Mouse (Mus musculus) forebrain, embryonic 12.5 days (tissue): ENCODE data around the gene Ankrd27. TPM values are rescaled to one million over a fixed set of nuclear protein-coding genes. Genes with fewer than 3 reads are reported as not detected.

Experiments
- ATAC-seq: fragments of 200-750 bp; cut with Nextera tagmentation; 2 replicates; pipeline ENCODE4 v1.8.0; 2017; ENCODE audit warnings: moderate TSS enrichment; ENCODE audit not compliant: low FRiP score
- H3K27ac ChIP-seq: fragments of 300-500 bp; sonication (generic); 2 replicates; pipeline ENCODE4 v1.5.1; 2016; ENCODE audit warnings: mild to moderate bottlenecking
- H3K27me3 ChIP-seq: fragments of 300-500 bp; sonication (generic); 2 replicates; pipeline ENCODE4 v1.6.1; 2016; ENCODE audit warnings: mild to moderate bottlenecking
- H3K36me3 ChIP-seq: fragments of 300-500 bp; sonication (generic); replicated peaks from 2 replicates; pipeline ENCODE4 v1.6.1; 2016; ENCODE audit warnings: mild to moderate bottlenecking
- H3K4me1 ChIP-seq: fragments of 300-500 bp; sonication (generic); 2 replicates; pipeline ENCODE4 v1.6.1; 2016
- H3K4me2 ChIP-seq: fragments of 300-500 bp; sonication (generic); 2 replicates; pipeline ENCODE4 v1.6.1; 2016; ENCODE audit warnings: mild to moderate bottlenecking, moderate library complexity
- H3K4me3 ChIP-seq: fragments of 300-500 bp; sonication (generic); replicated peaks from 2 replicates; pipeline ENCODE4 v1.5.1; 2016; ENCODE audit warnings: mild to moderate bottlenecking
- H3K9ac ChIP-seq: fragments of 300-500 bp; sonication (generic); 2 replicates; pipeline ENCODE4 v1.6.1; 2016; ENCODE audit warnings: mild to moderate bottlenecking
- H3K9me3 ChIP-seq: fragments of 300-500 bp; sonication (generic); 2 replicates; pipeline ENCODE4 v1.6.1; 2016
- WGBS: fragments of 180-500 bp; shearing (Covaris S2); methylation state at CpG from one replicate; pipeline ENCODE4 v1.1.7; 2016; 5-methylcytosine and 5-hydroxymethylcytosine counted together
- polyA plus RNA-seq: library from polyadenylated mRNA; unstranded; fragments of >200 nt; fragmentation: Nextera tagmentation; extraction: Ambion mirVana; gene quantifications from 2 replicates; pipeline ENCODE4 v1.2.1, GENCODE M21; 2016

Gene Ankrd27
- polyA plus RNA-seq, 1 experiment from 2014 or later, result 33.4 TPM

GRCm38 (mm10) chr7:35622626-35623025 lies 36.6 kb downstream of the Ankrd27 start:
- Histone ChIP-seq H3K9me3 (no peaks in the 10 kb centered on the region), H3K36me3 (peaks cover 53% of the 10 kb centered on the region), H3K4me3 (no peak overlapping the region), H3K4me1 (no peaks in the 10 kb centered on the region), H3K9ac (no peak overlapping the region), H3K4me2 (no peak overlapping the region), H3K27me3 (no peaks in the 10 kb centered on the region), H3K27ac (no peak overlapping the region)
- ATAC-seq, result no peak
- 95% methylated on average over 10 of the region's 10 CpGs for WGBS

GRCm38 (mm10) chr7:35626038-35626437 lies 40.0 kb downstream of the Ankrd27 start:
- 95% methylated on average over 5 of the region's 5 CpGs for WGBS
- Histone ChIP-seq H3K4me1 (no peaks in the 10 kb centered on the region), H3K27me3 (no peaks in the 10 kb centered on the region), H3K9me3 (no peaks in the 10 kb centered on the region), H3K4me2 (no peak overlapping the region), H3K36me3 (peaks cover 65% of the 10 kb centered on the region), H3K27ac (no peak overlapping the region), H3K4me3 (no peak overlapping the region), H3K9ac (no peak overlapping the region)
- no peak for ATAC-seq

- H3K36me3 ChIP-seq, result peaks cover 67% of the 10 kb centered on the region
- 98% methylated on average over 10 of the region's 10 CpGs for WGBS
- no peak overlapping the region for H3K4me3 ChIP-seq
- no peaks in the 10 kb centered on the region for H3K27me3 ChIP-seq
- no peaks in the 10 kb centered on the region for H3K4me1 ChIP-seq
- no peaks in the 10 kb centered on the region for H3K9me3 ChIP-seq
- H3K9ac ChIP-seq, result no peak overlapping the region
- no peak overlapping the region for H3K27ac ChIP-seq
- no peak for ATAC-seq
- H3K4me2 ChIP-seq, result no peak overlapping the region
Observed at GRCm38 (mm10) chr7:35627371-35627770, 41.3 kb downstream of the Ankrd27 start.

GRCm38 (mm10) chr7:35628496-35628895 lies 42.5 kb downstream of the Ankrd27 start:
- Histone ChIP-seq H3K36me3 (peaks cover 58% of the 10 kb centered on the region), H3K27ac (no peak overlapping the region), H3K27me3 (no peaks in the 10 kb centered on the region), H3K4me3 (no peak overlapping the region), H3K4me2 (no peak overlapping the region), H3K4me1 (no peaks in the 10 kb centered on the region), H3K9me3 (no peaks in the 10 kb centered on the region), H3K9ac (no peak overlapping the region)
- ATAC-seq, result no peak
- 72% methylated on average over 5 of the region's 5 CpGs for WGBS

GRCm38 (mm10) chr7:35636229-35636628 lies 50.2 kb downstream of the Ankrd27 start:
- Histone ChIP-seq H3K36me3 (peaks cover 64% of the 10 kb centered on the region), H3K4me2 (no peak overlapping the region), H3K4me3 (no peak overlapping the region), H3K27ac (no peak overlapping the region), H3K4me1 (no peaks in the 10 kb centered on the region), H3K27me3 (no peaks in the 10 kb centered on the region), H3K9me3 (no peaks in the 10 kb centered on the region), H3K9ac (no peak overlapping the region)
- 58% methylated on average over 6 of the region's 6 CpGs for WGBS
- no peak for ATAC-seq

- Histone ChIP-seq H3K36me3 (peaks cover 65% of the 10 kb centered on the region), H3K4me1 (no peaks in the 10 kb centered on the region), H3K9ac (no peak overlapping the region), H3K27ac (no peak overlapping the region), H3K4me2 (no peak overlapping the region), H3K9me3 (no peaks in the 10 kb centered on the region), H3K4me3 (no peak overlapping the region), H3K27me3 (no peaks in the 10 kb centered on the region)
- ATAC-seq, result no peak
- WGBS, result 95% methylated on average over 9 of the region's 9 CpGs
Observed at GRCm38 (mm10) chr7:35636874-35637273, 50.8 kb downstream of the Ankrd27 start.

- WGBS, result 85% methylated on average over 6 of the region's 6 CpGs
- Histone ChIP-seq H3K9ac (no peak overlapping the region), H3K4me2 (no peak overlapping the region), H3K27me3 (no peaks in the 10 kb centered on the region), H3K27ac (no peak overlapping the region), H3K36me3 (peaks cover 82% of the 10 kb centered on the region), H3K4me3 (no peak overlapping the region), H3K4me1 (no peaks in the 10 kb centered on the region), H3K9me3 (no peaks in the 10 kb centered on the region)
- no peak for ATAC-seq
Observed at GRCm38 (mm10) chr7:35640072-35640471, 54.0 kb downstream of the Ankrd27 start.

GRCm38 (mm10) chr7:35646317-35647081 lies 60.5 kb downstream of the Ankrd27 start:
- no peaks in the 10 kb centered on the region for H3K27me3 ChIP-seq

GRCm38 (mm10) chr7:35647101-35647698 lies 61.2 kb downstream of the Ankrd27 start, which contains the start of gene Pdcd5:
Gene Pdcd5 (minus strand): TSS chr7:35647521.
- peak within 1 kb of the TSS; percentile 72 for H3K4me2 ChIP-seq
- peak within 1 kb of the TSS; percentile 95 for H3K4me3 ChIP-seq
- H3K36me3 ChIP-seq, result peaks cover 37% of the 10 kb centered on the region
- H3K9ac ChIP-seq, result peak within 1 kb of the TSS; percentile 93
- H3K9me3 ChIP-seq, result no peaks in the 10 kb centered on the region
- no peaks in the 10 kb centered on the region for H3K27me3 ChIP-seq
- under 1% methylated on average over 57 of the region's 64 CpGs for WGBS
- H3K4me1 ChIP-seq, result peaks cover 9% of the 10 kb centered on the region
- ATAC-seq, result peak; percentile 92
- H3K27ac ChIP-seq, result peak within 1 kb of the TSS; percentile 80

More at GRCm38 (mm10) chr7:35646317-35647081, 60.5 kb downstream of the Ankrd27 start:
- Histone ChIP-seq H3K4me2 (peak overlapping the region; percentile 72), H3K9ac (peak overlapping the region; percentile 93), H3K4me1 (peaks cover 9% of the 10 kb centered on the region), H3K4me3 (peak overlapping the region; percentile 95), H3K9me3 (no peaks in the 10 kb centered on the region), H3K36me3 (peaks cover 43% of the 10 kb centered on the region), H3K27ac (peak overlapping the region; percentile 80)
- 13% methylated on average over 34 of the region's 34 CpGs for WGBS
- ATAC-seq, result peak; percentile 58; the same call in 1 of the 2 replicates

- Histone ChIP-seq H3K27ac (no peak overlapping the region), H3K4me1 (peaks cover 9% of the 10 kb centered on the region), H3K27me3 (no peaks in the 10 kb centered on the region), H3K9ac (no peak overlapping the region), H3K36me3 (peaks cover 24% of the 10 kb centered on the region), H3K4me2 (no peak overlapping the region), H3K9me3 (no peaks in the 10 kb centered on the region), H3K4me3 (no peak overlapping the region)
- ATAC-seq, result no peak
- 76% methylated on average over 9 of the region's 9 CpGs for WGBS
Observed at GRCm38 (mm10) chr7:35648239-35649069, 62.4 kb downstream of the Ankrd27 start.

- Histone ChIP-seq H3K27me3 (no peaks in the 10 kb centered on the region), H3K4me2 (no peak overlapping the region), H3K4me3 (no peak overlapping the region), H3K36me3 (peaks cover 18% of the 10 kb centered on the region), H3K4me1 (peaks cover 9% of the 10 kb centered on the region), H3K9ac (no peak overlapping the region), H3K27ac (no peak overlapping the region), H3K9me3 (no peaks in the 10 kb centered on the region)
- 59% methylated on average over 3 of the region's 3 CpGs for WGBS
- no peak for ATAC-seq
Observed at GRCm38 (mm10) chr7:35649071-35649470, 63.0 kb downstream of the Ankrd27 start.

GRCm38 (mm10) chr7:35650716-35651410 lies 64.8 kb downstream of the Ankrd27 start:
- Histone ChIP-seq H3K4me1 (peaks cover 9% of the 10 kb centered on the region), H3K4me3 (no peak overlapping the region), H3K36me3 (0 out of 2 replicates have a peak, but pooled peaks cover under 1% of the 10 kb centered on the region), H3K4me2 (no peak overlapping the region), H3K9me3 (no peaks in the 10 kb centered on the region), H3K27me3 (no peaks in the 10 kb centered on the region), H3K9ac (no peak overlapping the region), H3K27ac (no peak overlapping the region)
- no peak for ATAC-seq
- WGBS, result 74% methylated on average over 11 of the region's 11 CpGs
